Mouse (Mus musculus) left cerebral cortex, postnatal 36 days (tissue): ENCODE data around the gene Gm10563. TPM values are rescaled to one million over a fixed set of nuclear protein-coding genes. Genes with fewer than 3 reads are reported as not detected.
"Not testable (repeated sequence)": the region's sequence is repeated elsewhere in the genome, so short reads cannot be mapped to it uniquely, and the experiment has no call there.

ENCODE experiments used
- DNase-seq, 2 experiments: peaks; one replicate each; pipeline ENCODE4 v3.0.0; 2021 to 2022; ENCODE audit warnings: low spot score in 2 of 2, mixed read lengths in 1 of 2
- intact Hi-C: fragments of 180-260 bp; cut with DNase I; formaldehyde crosslinking; loops from one replicate; pipeline ENCODE4 v1.15.1; 2025
- total RNA-seq, 2 experiments: library from RNA; stranded (reverse); gene quantifications; 2 replicates each; pipeline ENCODE4 v1.2.3; 2021

Gm10563 gene
- total RNA-seq, 2 experiments from 2014 or later: not detected

DNA sequence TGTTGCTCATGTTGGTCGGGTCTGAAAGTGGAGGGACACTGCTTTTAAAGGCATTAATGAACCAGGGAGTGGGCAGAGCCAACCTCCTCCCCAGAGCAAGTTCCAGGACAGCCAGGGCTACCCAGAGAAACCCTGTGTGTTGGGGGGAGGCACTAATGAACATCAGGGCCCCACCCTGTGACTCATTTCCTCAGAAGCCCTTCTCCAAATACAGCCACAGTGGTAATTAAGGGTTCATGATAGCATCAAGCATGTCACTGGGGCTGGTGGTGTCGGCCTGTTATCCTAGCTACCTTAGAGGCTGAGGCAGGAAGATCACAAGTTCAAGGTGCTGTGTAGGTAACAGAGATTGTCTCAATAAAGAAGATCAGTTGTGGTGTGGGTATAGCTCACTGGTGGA is 73.8 kb downstream of the Gm10563 start:
- intact Hi-C loops: loop anchor here (10.0 kb wide), 1 partner anchor 207 kb away; the partner anchor contains the start of gene Prkcz
- DNase-seq: no peak

DNA sequence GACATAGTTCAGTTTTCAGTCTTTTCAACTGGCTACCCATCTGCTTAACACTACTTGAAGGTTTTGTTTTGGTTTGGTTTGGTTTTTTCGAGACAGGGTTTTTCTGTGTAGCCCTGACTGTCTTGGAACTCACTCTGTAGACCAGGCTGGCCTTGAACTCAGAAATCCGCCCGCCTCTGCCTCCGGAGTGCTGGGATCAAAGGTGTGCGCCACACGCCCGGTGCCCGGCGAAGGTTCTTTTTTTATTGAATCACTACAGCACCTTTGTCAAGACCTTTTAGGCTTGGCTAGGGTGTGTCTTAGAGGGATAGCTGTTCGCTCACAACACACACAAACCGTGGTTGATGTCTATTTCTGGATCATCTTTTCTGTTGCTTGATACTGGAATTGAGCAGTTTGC is 74.9 kb downstream of the Gm10563 start:
- not testable (repeated sequence) for DNase-seq
- intact Hi-C loops: loop anchor here (10.0 kb wide), 1 partner anchor 206 kb away; the partner anchor contains the start of gene Prkcz

DNA sequence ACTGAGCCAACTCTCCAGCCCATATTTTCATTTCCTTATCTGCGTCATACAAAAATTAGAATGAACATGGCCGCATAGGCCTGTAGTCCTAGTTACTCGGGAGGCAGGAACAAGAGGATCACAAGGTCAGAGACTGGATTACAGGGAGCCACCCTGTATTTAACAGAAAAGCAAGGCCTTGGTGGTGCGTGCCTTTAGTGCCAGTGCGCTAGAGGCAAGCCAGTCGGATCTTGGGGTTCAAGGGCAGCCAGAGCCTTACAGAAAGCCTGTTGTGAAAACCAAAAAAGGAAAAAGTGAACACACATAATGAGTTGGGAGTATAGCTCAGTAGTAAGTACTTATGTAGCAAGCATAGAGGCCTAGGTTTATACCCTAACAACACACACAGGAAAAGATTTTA is 75.4 kb downstream of the Gm10563 start:
- intact Hi-C loops: loop anchor here (10.0 kb wide), 1 partner anchor 205 kb away; the partner anchor contains the start of gene Prkcz
- DNase-seq: no peak

GRCm38 (mm10) chr4:155568632-155569370 is 76.4 kb downstream of the Gm10563 start:
- intact Hi-C loops: loop anchor here (1.0 kb wide), 1 partner anchor 88 kb away; no protein-coding TSS in a partner anchor
- no peak for DNase-seq

GRCm38 (mm10) chr4:155568170-155568569 is 77.0 kb downstream of the Gm10563 start:
- intact Hi-C loops: loop anchor here (1.0 kb wide), 1 partner anchor 87 kb away; no protein-coding TSS in a partner anchor
- DNase-seq: no peak

DNA sequence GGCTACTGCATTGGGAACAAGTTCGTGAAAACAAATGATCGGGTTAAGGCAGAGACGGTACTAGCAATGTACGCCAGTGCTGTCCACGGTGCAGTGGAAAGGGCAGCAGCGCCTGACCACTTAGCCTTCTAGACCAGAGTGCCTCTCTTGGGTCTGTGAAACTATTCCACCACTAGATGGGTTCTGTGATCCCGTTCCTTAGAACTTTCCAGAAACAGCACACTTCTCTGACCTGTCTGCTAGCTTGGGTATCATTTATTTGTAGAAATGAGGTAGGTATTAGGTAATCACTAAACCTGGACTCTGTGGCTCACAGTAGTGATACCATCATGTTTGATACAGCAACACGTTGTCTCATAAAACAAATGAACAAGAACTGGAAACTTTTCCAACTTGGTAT is 78.7 kb downstream of the Gm10563 start:
- intact Hi-C loops: no loop called here

More for the DNA sequence above, 78.7 kb downstream of the Gm10563 start:
- DNase-seq: no peak

Other genes starting within 250 kb of the Gm10563 start
- 10 to 100 TPM; 69.6 to 79.8 TPM for gene Gabrd, start 247.3 kb downstream of the Gm10563 start, total RNA-seq
- 10 to 100 TPM; 10.4 to 20.9 TPM for gene Cfap74, start 236.2 kb downstream of the Gm10563 start, total RNA-seq
- 1 to 10 TPM; 1.8 to 2.2 TPM for gene Tmem52, start 176.3 kb downstream of the Gm10563 start, total RNA-seq
- gene Gnb1, start 154.0 kb downstream of the Gm10563 start, total RNA-seq: 100 to 1,000 TPM; 857 to 949 TPM
- gene Nadk, start 83.0 kb downstream of the Gm10563 start, total RNA-seq: 10 to 100 TPM; 56.0 to 59.6 TPM
- 10 to 100 TPM; 49.6 to 52.6 TPM for gene Slc35e2, start 44.0 kb downstream of the Gm10563 start, total RNA-seq
- gene Cdk11b, start 20.6 kb downstream of the Gm10563 start, total RNA-seq: 10 to 100 TPM; 44.0 to 53.0 TPM
- gene Mmp23, start 8.0 kb upstream of the Gm10563 start, total RNA-seq: 1 to 10 TPM; 1.1 to 5.3 TPM
- gene Mib2, start 23.8 kb upstream of the Gm10563 start, total RNA-seq: 100 to 1,000 TPM; 113 to 122 TPM
- 10 to 100 TPM; 26.4 to 35.9 TPM for gene Fndc10, start 48.9 kb upstream of the Gm10563 start, total RNA-seq
- 100 to 1,000 TPM in 1 of 2 experiments, 10 to 100 TPM in 1; 87.0 to 104 TPM for gene Ssu72, start 59.4 kb upstream of the Gm10563 start, total RNA-seq
- gene Tmem240, start 89.4 kb upstream of the Gm10563 start, total RNA-seq: 10 to 100 TPM; 55.5 to 62.2 TPM
- gene Atad3a, start 115.7 kb upstream of the Gm10563 start, total RNA-seq: 10 to 100 TPM; 37.5 to 48.3 TPM
- gene Vwa1, start 129.3 kb upstream of the Gm10563 start, total RNA-seq: 10 to 100 TPM; 13.1 to 13.4 TPM
- gene Tmem88b, start 140.5 kb upstream of the Gm10563 start, total RNA-seq: 10 to 100 TPM; 18.3 to 30.0 TPM
- not detected for gene Ankrd65, start 145.0 kb upstream of the Gm10563 start, total RNA-seq
- 10 to 100 TPM; 77.3 to 91.6 TPM for gene Mrpl20, start 157.5 kb upstream of the Gm10563 start, total RNA-seq
- gene Ccnl2, start 167.1 kb upstream of the Gm10563 start, total RNA-seq: 10 to 100 TPM; 50.4 to 84.5 TPM
- 100 to 1,000 TPM in 1 of 2 experiments, 10 to 100 TPM in 1; 88.7 to 101 TPM for gene Aurkaip1, start 185.9 kb upstream of the Gm10563 start, total RNA-seq
- 10 to 100 TPM in 1 of 2 experiments, 1 to 10 TPM in 1; 5.8 to 10.3 TPM for gene Mxra8, start 194.3 kb upstream of the Gm10563 start, total RNA-seq
- gene Dvl1, start 202.0 kb upstream of the Gm10563 start, total RNA-seq: 10 to 100 TPM; 85.8 to 91.7 TPM
- under 1 TPM; 0.11 to 0.15 TPM for gene Tas1r3, start 218.0 kb upstream of the Gm10563 start, total RNA-seq
- gene Cptp, start 224.0 kb upstream of the Gm10563 start, total RNA-seq: 10 to 100 TPM; 31.2 to 35.2 TPM
- gene Ints11, start 224.1 kb upstream of the Gm10563 start, total RNA-seq: 10 to 100 TPM; 33.2 to 34.0 TPM
- gene Pusl1, start 246.4 kb upstream of the Gm10563 start, total RNA-seq: 10 to 100 TPM; 56.3 to 67.4 TPM
- gene Acap3, start 246.4 kb upstream of the Gm10563 start, total RNA-seq: 100 to 1,000 TPM; 137 to 150 TPM